Mouse (Mus musculus): ENCODE results near the gene Gng12. TPM values are rescaled to one million over a fixed set of nuclear protein-coding genes. Genes with fewer than 3 reads are reported as not detected.

The Gng12 gene
- polyA plus RNA-seq, 1 experiment = 29.8 TPM

GRCm38 (mm10) chr6:66984079-66984478, 87.9 kb downstream of the Gng12 start:
- Histone ChIP-seq H3K4me3 (replicated peaks; ENCODE audit: extremely low read depth, low read depth, low read length) (no peak overlapping the region), H3K4me1 (ENCODE audit: control insufficient read depth, insufficient read depth, low read length) (peaks cover 5% of the 10 kb centered on the region)
- 52% methylated on average over 5 of the region's 5 CpGs for WGBS
- TF ChIP-seq CTCF (IDR thresholded peaks at IDR 0.05; ENCODE audit: insufficient read depth, low read length) = no peak
- no peak for TF ChIP-seq POLR2A (IDR thresholded peaks at IDR 0.05; ENCODE audit: borderline replicate concordance, extremely low read depth, low read depth, low read length)
- DNase-seq = no peak

GRCm38 (mm10) chr6:66984672-66985071, 88.5 kb downstream of the Gng12 start:
- TF ChIP-seq CTCF (IDR thresholded peaks at IDR 0.05; ENCODE audit: insufficient read depth, low read length) (no peak), POLR2A (IDR thresholded peaks at IDR 0.05; ENCODE audit: borderline replicate concordance, extremely low read depth, low read depth, low read length) (no peak)
- peaks cover 3% of the 10 kb centered on the region for H3K4me1 ChIP-seq (ENCODE audit: control insufficient read depth, insufficient read depth, low read length)
- WGBS = 61% methylated on average over 3 of the region's 3 CpGs
- no peak overlapping the region for H3K4me3 ChIP-seq (replicated peaks; ENCODE audit: extremely low read depth, low read depth, low read length)
- no peak for DNase-seq

GRCm38 (mm10) chr6:66985500-66985899, 89.3 kb downstream of the Gng12 start:
- Histone ChIP-seq H3K4me1 (ENCODE audit: control insufficient read depth, insufficient read depth, low read length) (peaks cover 3% of the 10 kb centered on the region), H3K4me3 (replicated peaks; ENCODE audit: extremely low read depth, low read depth, low read length) (no peak overlapping the region)
- DNase-seq = no peak
- TF ChIP-seq POLR2A (IDR thresholded peaks at IDR 0.05; ENCODE audit: borderline replicate concordance, extremely low read depth, low read depth, low read length) (no peak), CTCF (IDR thresholded peaks at IDR 0.05; ENCODE audit: insufficient read depth, low read length) (no peak)
- WGBS = 69% methylated on average over 7 of the region's 7 CpGs

- TF ChIP-seq POLR2A (IDR thresholded peaks at IDR 0.05; ENCODE audit: borderline replicate concordance, extremely low read depth, low read depth, low read length) (no peak), CTCF (IDR thresholded peaks at IDR 0.05; ENCODE audit: insufficient read depth, low read length) (no peak)
- 92% methylated on average over 12 of the region's 12 CpGs for WGBS
- Histone ChIP-seq H3K4me3 (replicated peaks; ENCODE audit: extremely low read depth, low read depth, low read length) (no peak overlapping the region), H3K4me1 (ENCODE audit: control insufficient read depth, insufficient read depth, low read length) (peaks cover 3% of the 10 kb centered on the region)
- DNase-seq = no peak
Observed at GRCm38 (mm10) chr6:66986063-66986462, 89.9 kb downstream of the Gng12 start.

GRCm38 (mm10) chr6:66987643-66988042, 91.4 kb downstream of the Gng12 start:
- no peak for DNase-seq
- Histone ChIP-seq H3K4me1 (ENCODE audit: control insufficient read depth, insufficient read depth, low read length) (peaks cover 8% of the 10 kb centered on the region), H3K4me3 (replicated peaks; ENCODE audit: extremely low read depth, low read depth, low read length) (no peak overlapping the region)
- TF ChIP-seq POLR2A (IDR thresholded peaks at IDR 0.05; ENCODE audit: borderline replicate concordance, extremely low read depth, low read depth, low read length) (no peak), CTCF (IDR thresholded peaks at IDR 0.05; ENCODE audit: insufficient read depth, low read length) (no peak)
- WGBS = 57% methylated on average over 3 of the region's 3 CpGs

- H3K4me3 ChIP-seq (replicated peaks; ENCODE audit: extremely low read depth, low read depth, low read length) = no peak overlapping the region
- peaks cover 8% of the 10 kb centered on the region for H3K4me1 ChIP-seq (ENCODE audit: control insufficient read depth, insufficient read depth, low read length)
- 93% methylated on average over 9 of the region's 9 CpGs for WGBS
- TF ChIP-seq CTCF (IDR thresholded peaks at IDR 0.05; ENCODE audit: insufficient read depth, low read length) (no peak), POLR2A (IDR thresholded peaks at IDR 0.05; ENCODE audit: borderline replicate concordance, extremely low read depth, low read depth, low read length) (no peak)
- DNase-seq = no peak
Observed at GRCm38 (mm10) chr6:66988363-66988762, 92.2 kb downstream of the Gng12 start.

- H3K4me3 ChIP-seq (replicated peaks; ENCODE audit: extremely low read depth, low read depth, low read length) = no peak overlapping the region
- TF ChIP-seq POLR2A (IDR thresholded peaks at IDR 0.05; ENCODE audit: borderline replicate concordance, extremely low read depth, low read depth, low read length) = no peak
- no peak for TF ChIP-seq CTCF (IDR thresholded peaks at IDR 0.05; ENCODE audit: insufficient read depth, low read length)
- peaks cover 11% of the 10 kb centered on the region for H3K4me1 ChIP-seq (ENCODE audit: control insufficient read depth, insufficient read depth, low read length)
- WGBS = 86% methylated on average over 6 of the region's 6 CpGs
- no peak for DNase-seq
Observed at GRCm38 (mm10) chr6:66989037-66989436, 92.8 kb downstream of the Gng12 start.

- no peak for DNase-seq
- TF ChIP-seq CTCF (IDR thresholded peaks at IDR 0.05; ENCODE audit: insufficient read depth, low read length) = no peak
- TF ChIP-seq POLR2A (IDR thresholded peaks at IDR 0.05; ENCODE audit: borderline replicate concordance, extremely low read depth, low read depth, low read length) = no peak
- Histone ChIP-seq H3K4me3 (replicated peaks; ENCODE audit: extremely low read depth, low read depth, low read length) (no peak overlapping the region), H3K4me1 (ENCODE audit: control insufficient read depth, insufficient read depth, low read length) (peaks cover 11% of the 10 kb centered on the region)
- 61% methylated on average over 3 of the region's 3 CpGs for WGBS
Observed at GRCm38 (mm10) chr6:66989518-66989917, 93.3 kb downstream of the Gng12 start.

GRCm38 (mm10) chr6:66992232-66992631, 96.0 kb downstream of the Gng12 start:
- DNase-seq = no peak
- Histone ChIP-seq H3K4me3 (replicated peaks; ENCODE audit: extremely low read depth, low read depth, low read length) (no peak overlapping the region), H3K4me1 (ENCODE audit: control insufficient read depth, insufficient read depth, low read length) (peaks cover 11% of the 10 kb centered on the region)
- 51% methylated on average over 9 of the region's 9 CpGs for WGBS
- TF ChIP-seq POLR2A (IDR thresholded peaks at IDR 0.05; ENCODE audit: borderline replicate concordance, extremely low read depth, low read depth, low read length) = no peak
- no peak for TF ChIP-seq CTCF (IDR thresholded peaks at IDR 0.05; ENCODE audit: insufficient read depth, low read length)

- Histone ChIP-seq H3K4me1 (ENCODE audit: control insufficient read depth, insufficient read depth, low read length) (peaks cover 8% of the 10 kb centered on the region), H3K4me3 (replicated peaks; ENCODE audit: extremely low read depth, low read depth, low read length) (no peak overlapping the region)
- no peak for DNase-seq
- 76% methylated on average over 8 of the region's 8 CpGs for WGBS
- TF ChIP-seq POLR2A (IDR thresholded peaks at IDR 0.05; ENCODE audit: borderline replicate concordance, extremely low read depth, low read depth, low read length) (no peak), CTCF (IDR thresholded peaks at IDR 0.05; ENCODE audit: insufficient read depth, low read length) (no peak)
Observed at GRCm38 (mm10) chr6:66992786-66993185, 96.6 kb downstream of the Gng12 start.

All from lung, adult 2 months (tissue).